Mouse (Mus musculus): ENCODE measurements around the gene Ano1. TPM values are rescaled to one million over a fixed set of nuclear protein-coding genes. Genes with fewer than 3 reads are reported as not detected.

Gene Ano1
- polyA plus RNA-seq, 1 experiment from 2014 or later, result 1.8 TPM

GRCm38 (mm10) chr7:144634450-144634849, 117.3 kb downstream of the Ano1 start:
- Histone ChIP-seq H3K4me2 (no peak overlapping the region), H3K4me3 (replicated peaks) (no peak overlapping the region), H3K4me1 (replicated peaks) (no peaks in the 10 kb centered on the region), H3K9me3 (no peaks in the 10 kb centered on the region), H3K9ac (replicated peaks) (no peak overlapping the region), H3K36me3 (no peaks in the 10 kb centered on the region), H3K27me3 (peaks cover 5% of the 10 kb centered on the region), H3K27ac (no peak overlapping the region)
- no peak for ATAC-seq (ENCODE audit: insufficient number of reproducible peaks, insufficient read depth, low FRiP score, low TSS enrichment, low read depth)
- 74% methylated on average over 3 of the region's 3 CpGs for WGBS

DNA sequence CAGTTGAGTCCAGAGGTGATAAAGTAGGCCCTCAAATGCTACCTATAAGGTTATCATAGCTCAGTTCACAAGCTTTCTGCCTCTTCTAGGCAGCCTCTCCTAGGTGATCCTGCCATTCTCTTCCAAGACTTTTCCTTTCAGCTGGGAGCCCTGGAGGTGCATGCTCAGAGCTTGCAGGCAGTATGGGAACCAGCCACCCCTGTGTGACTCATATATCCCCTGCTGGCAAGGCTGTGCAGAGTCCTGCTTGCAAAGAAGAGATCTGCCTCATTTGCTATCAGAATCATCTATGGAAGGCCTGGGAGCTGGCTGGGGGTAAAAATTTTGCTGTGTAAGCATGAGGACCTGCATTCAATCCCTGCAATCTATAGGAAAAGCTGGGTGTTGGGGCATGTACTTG, 119.5 kb downstream of the Ano1 start:
- Histone ChIP-seq H3K9me3 (no peaks in the 10 kb centered on the region), H3K9ac (replicated peaks) (no peak overlapping the region), H3K27ac (no peak overlapping the region), H3K36me3 (no peaks in the 10 kb centered on the region), H3K4me3 (replicated peaks) (no peak overlapping the region), H3K27me3 (peaks cover 5% of the 10 kb centered on the region), H3K4me1 (replicated peaks) (peaks cover 10% of the 10 kb centered on the region), H3K4me2 (no peak overlapping the region)
- no peak for ATAC-seq (ENCODE audit: insufficient number of reproducible peaks, insufficient read depth, low FRiP score, low TSS enrichment, low read depth)

DNA sequence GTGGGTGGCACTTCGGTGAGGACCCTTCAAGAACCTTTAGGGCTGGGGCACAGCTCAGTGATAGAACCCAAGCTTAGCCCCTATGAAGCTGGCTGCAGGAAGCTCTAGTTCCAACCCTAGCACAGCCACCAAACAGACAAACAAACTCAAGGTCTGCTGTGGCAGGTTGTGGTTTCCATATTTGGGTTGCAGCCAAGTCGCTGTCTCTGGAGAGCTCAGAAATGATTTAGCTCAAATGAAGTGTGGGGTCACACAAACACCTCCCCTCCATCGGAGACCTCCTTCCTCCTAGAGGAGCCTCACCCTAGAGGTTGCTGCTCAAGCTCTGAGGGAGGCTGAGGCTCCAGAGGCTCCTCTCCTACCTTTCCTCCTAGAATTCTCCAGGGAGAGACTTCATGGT, 121.2 kb downstream of the Ano1 start:
- H3K9me3 ChIP-seq, result no peaks in the 10 kb centered on the region
- H3K27ac ChIP-seq, result no peak overlapping the region
- no peak overlapping the region for H3K9ac ChIP-seq (replicated peaks)
- H3K4me2 ChIP-seq, result no peak overlapping the region
- 76% methylated on average over 3 of the region's 3 CpGs for WGBS
- H3K36me3 ChIP-seq, result no peaks in the 10 kb centered on the region
- H3K4me1 ChIP-seq (replicated peaks), result peaks cover 10% of the 10 kb centered on the region
- ATAC-seq (ENCODE audit: insufficient number of reproducible peaks, insufficient read depth, low FRiP score, low TSS enrichment, low read depth), result no peak
- H3K27me3 ChIP-seq, result peaks cover 5% of the 10 kb centered on the region
- no peak overlapping the region for H3K4me3 ChIP-seq (replicated peaks)

DNA sequence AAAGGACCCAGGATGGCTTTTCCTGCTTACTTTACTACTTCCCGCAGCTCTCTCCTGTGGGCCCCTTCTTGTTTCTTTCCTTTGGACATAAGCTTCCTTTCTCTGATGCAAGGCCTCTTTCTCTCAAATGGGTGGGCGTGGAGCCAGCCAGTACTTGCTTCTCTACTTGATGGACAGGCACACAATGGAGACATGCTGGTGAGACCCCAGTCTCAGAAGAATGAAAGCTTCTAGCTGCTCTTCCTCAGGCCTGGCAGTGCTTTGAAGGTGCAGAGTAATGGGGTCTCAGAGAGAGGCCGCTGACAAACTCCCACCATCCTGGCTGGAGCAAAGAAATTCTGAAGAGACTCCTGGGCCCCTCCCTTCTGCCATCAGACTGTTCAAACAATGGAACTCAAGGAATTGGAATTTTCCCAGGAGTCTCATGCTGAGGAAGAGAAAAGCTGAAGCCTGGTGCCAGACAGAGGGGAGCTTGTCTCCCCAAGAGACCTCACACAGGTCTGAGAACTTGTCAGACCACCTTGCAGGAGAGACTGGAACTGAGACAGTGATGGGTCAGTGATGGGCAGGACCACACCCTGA, 123.3 kb downstream of the Ano1 start:
- peaks cover 10% of the 10 kb centered on the region for H3K4me1 ChIP-seq (replicated peaks)
- no peak for ATAC-seq (ENCODE audit: insufficient number of reproducible peaks, insufficient read depth, low FRiP score, low TSS enrichment, low read depth)
- no peak overlapping the region; the same call in 1 of the 2 replicates for H3K27ac ChIP-seq

DNA sequence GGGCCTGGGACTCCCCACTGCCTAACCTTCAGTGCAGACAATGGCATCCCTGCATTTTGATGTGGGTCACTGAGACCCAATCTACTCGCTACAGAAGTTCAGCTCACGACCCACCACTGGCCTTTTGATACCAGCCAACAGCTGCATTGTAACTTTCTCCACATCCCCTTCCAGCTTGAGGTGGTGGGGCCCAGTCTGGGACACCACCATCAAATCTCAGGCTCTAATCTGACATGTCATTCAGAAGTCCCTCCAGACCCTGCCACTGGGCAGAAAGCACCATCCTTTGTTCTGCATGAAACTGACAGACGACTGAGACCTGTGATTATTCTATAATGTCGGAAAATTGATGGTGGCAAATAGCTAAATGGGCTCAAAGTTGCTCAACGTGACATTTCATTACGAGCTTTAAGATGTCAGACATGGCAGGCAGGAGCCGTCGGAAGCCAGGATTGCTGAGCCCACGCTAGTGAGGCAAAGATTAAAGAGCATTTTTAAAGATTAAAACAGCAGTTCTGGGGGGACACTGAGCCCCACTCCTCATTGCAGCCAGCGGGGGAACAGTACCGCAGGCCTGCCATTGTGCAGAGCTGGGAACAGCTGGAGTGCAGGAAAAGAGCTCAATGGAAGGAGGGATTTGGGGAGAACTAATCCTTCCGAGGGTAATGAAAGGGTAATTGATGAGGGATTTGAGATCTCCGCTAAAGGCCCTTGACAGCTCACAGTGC, 124.0 kb downstream of the Ano1 start:
- Histone ChIP-seq H3K27ac (no peak overlapping the region), H3K4me2 (no peak overlapping the region), H3K9ac (replicated peaks) (no peak overlapping the region), H3K9me3 (no peaks in the 10 kb centered on the region), H3K4me3 (replicated peaks) (no peak overlapping the region), H3K36me3 (no peaks in the 10 kb centered on the region), H3K4me1 (replicated peaks) (peaks cover 10% of the 10 kb centered on the region), H3K27me3 (0 out of 2 replicates have a peak, but pooled peaks cover 5% of the 10 kb centered on the region)
- 29% methylated on average over 13 of the region's 13 CpGs for WGBS
- no peak for ATAC-seq (ENCODE audit: insufficient number of reproducible peaks, insufficient read depth, low FRiP score, low TSS enrichment, low read depth)

More for the DNA sequence above, 123.3 kb downstream of the Ano1 start:
- Histone ChIP-seq H3K4me3 (replicated peaks) (no peak overlapping the region), H3K36me3 (no peaks in the 10 kb centered on the region), H3K4me2 (no peak overlapping the region), H3K9ac (replicated peaks) (no peak overlapping the region), H3K9me3 (no peaks in the 10 kb centered on the region), H3K27me3 (0 out of 2 replicates have a peak, but pooled peaks cover 5% of the 10 kb centered on the region)
- 22% methylated on average over 3 of the region's 3 CpGs for WGBS

DNA sequence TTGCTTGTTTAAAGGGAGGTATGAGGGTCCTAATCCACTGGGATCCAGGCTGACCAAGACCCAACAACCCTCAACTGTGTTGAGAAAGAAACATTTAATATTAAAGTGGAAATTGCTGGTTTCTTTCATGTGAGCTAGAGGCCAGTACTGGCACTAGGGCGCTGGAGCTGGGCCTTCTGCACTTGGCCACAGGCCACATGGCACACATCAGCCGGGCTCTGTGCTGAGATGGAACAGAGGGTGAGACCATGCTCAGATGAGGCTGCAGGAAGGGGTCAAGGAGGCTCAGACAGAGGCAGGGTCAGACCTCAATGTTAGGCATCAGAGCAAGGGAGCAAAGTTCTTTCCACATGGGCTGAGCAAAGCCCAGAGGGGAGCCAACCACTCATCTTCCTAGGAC, 125.7 kb downstream of the Ano1 start:
- H3K4me1 ChIP-seq (replicated peaks), result peaks cover 10% of the 10 kb centered on the region
- no peak for ATAC-seq (ENCODE audit: insufficient number of reproducible peaks, insufficient read depth, low FRiP score, low TSS enrichment, low read depth)
- 83% methylated on average over 2 of the region's 2 CpGs for WGBS
- H3K27me3 ChIP-seq, result 0 out of 2 replicates have a peak, but pooled peaks cover 5% of the 10 kb centered on the region
- no peak overlapping the region for H3K27ac ChIP-seq
- H3K36me3 ChIP-seq, result no peaks in the 10 kb centered on the region
- H3K9me3 ChIP-seq, result no peaks in the 10 kb centered on the region
- no peak overlapping the region for H3K4me2 ChIP-seq
- H3K9ac ChIP-seq (replicated peaks), result no peak overlapping the region
- no peak overlapping the region for H3K4me3 ChIP-seq (replicated peaks)

DNA sequence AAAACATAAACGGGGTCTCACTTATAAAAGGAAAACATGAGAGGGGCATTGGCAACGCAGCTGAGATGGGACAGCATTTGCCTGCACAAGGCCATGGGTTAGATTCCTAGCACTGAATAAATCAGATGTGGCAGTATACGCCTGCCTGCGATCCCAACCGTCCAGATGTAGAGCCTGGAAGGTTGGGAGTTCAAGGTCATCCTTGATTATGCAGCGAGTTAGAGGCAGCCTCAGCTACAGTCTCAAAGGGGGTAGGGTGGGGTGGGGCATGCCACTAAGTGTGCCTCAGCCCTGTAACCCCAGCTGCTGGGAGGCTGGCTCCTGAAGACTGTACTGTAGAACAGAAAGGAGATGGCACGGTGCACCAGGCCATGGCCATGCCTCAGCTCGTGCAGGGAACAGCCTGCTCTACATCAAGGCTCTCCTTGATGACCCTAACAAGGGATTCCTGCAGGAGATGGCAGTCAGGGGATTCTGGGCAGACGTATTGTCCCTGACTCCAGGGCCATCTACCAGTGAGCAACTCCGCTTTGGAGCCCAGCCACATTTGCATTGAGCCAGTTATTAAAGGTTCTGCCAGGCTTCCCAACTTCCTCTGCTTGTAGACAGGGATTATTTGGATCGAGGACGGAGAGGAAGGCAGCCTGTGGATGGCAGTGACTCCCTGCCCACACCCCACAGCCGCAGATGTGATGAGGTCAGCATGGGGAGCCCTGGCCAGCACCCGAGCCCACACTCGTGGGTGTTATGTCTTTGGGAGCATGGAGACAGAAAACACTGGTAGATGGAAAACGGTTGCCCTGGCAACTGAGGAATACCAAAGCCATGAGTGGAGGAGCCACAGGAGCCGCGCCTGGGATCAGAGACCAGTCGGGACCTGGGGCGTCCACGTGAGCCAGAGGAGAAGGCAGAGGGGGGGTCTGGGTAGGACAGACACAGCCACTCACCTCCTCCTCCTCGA, 130.8 kb downstream of the Ano1 start:
- Histone ChIP-seq H3K27ac (no peak overlapping the region), H3K9ac (replicated peaks) (no peak overlapping the region), H3K4me1 (replicated peaks) (0 out of 2 replicates have a peak, but pooled peaks cover 7% of the 10 kb centered on the region), H3K4me3 (replicated peaks) (no peak overlapping the region), H3K36me3 (no peaks in the 10 kb centered on the region), H3K9me3 (no peaks in the 10 kb centered on the region), H3K4me2 (no peak overlapping the region), H3K27me3 (no peaks in the 10 kb centered on the region)
- no peak for ATAC-seq (ENCODE audit: insufficient number of reproducible peaks, insufficient read depth, low FRiP score, low TSS enrichment, low read depth)
- 73% methylated on average over 22 of the region's 22 CpGs for WGBS

DNA sequence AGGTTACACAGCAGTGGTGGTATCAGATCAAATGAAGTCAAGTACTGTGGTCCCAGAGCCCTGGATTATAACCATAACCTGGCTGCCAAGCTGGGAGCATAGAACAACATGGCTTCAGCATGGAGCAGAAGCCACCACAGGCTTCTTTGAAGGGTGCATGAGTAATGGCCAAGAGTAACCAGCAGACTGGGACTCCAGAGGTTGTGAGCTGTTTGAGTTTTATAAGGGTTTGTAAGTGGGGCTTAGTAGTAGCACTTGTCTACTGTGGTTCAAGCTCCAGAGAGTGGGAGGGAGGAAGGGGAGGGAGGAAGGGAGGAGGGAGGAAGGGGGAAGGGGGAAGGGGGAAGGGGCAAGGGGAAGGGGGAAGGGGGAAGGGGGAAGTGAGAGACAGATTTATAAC, 131.5 kb downstream of the Ano1 start:
- Histone ChIP-seq H3K27me3 (no peaks in the 10 kb centered on the region), H3K27ac (no peak overlapping the region)

GRCm38 (mm10) chr7:144615343-144615742, 136.4 kb downstream of the Ano1 start:
- H3K4me2 ChIP-seq, result no peak overlapping the region
- 75% methylated on average over 6 of the region's 6 CpGs for WGBS
- H3K27me3 ChIP-seq, result no peaks in the 10 kb centered on the region
- ATAC-seq (ENCODE audit: insufficient number of reproducible peaks, insufficient read depth, low FRiP score, low TSS enrichment, low read depth), result no peak
- no peaks in the 10 kb centered on the region for H3K9me3 ChIP-seq
- H3K27ac ChIP-seq, result no peak overlapping the region
- H3K36me3 ChIP-seq, result no peaks in the 10 kb centered on the region
- H3K4me3 ChIP-seq (replicated peaks), result no peak overlapping the region
- H3K4me1 ChIP-seq (replicated peaks), result 0 out of 2 replicates have a peak, but pooled peaks cover 2% of the 10 kb centered on the region
- no peak overlapping the region for H3K9ac ChIP-seq (replicated peaks)

More for the DNA sequence above, 131.5 kb downstream of the Ano1 start:
- Histone ChIP-seq H3K9ac (replicated peaks) (no peak overlapping the region), H3K4me3 (replicated peaks) (no peak overlapping the region), H3K9me3 (no peaks in the 10 kb centered on the region), H3K4me1 (replicated peaks) (0 out of 2 replicates have a peak, but pooled peaks cover 7% of the 10 kb centered on the region), H3K4me2 (no peak overlapping the region), H3K36me3 (no peaks in the 10 kb centered on the region)
- ATAC-seq (ENCODE audit: insufficient number of reproducible peaks, insufficient read depth, low FRiP score, low TSS enrichment, low read depth), result no peak

- 80% methylated on average over 4 of the region's 4 CpGs for WGBS
- Histone ChIP-seq H3K36me3 (no peaks in the 10 kb centered on the region), H3K27me3 (no peaks in the 10 kb centered on the region), H3K4me1 (replicated peaks) (no peaks in the 10 kb centered on the region), H3K9me3 (no peaks in the 10 kb centered on the region), H3K4me2 (no peak overlapping the region), H3K27ac (no peak overlapping the region), H3K4me3 (replicated peaks) (no peak overlapping the region), H3K9ac (replicated peaks) (no peak overlapping the region)
- no peak for ATAC-seq (ENCODE audit: insufficient number of reproducible peaks, insufficient read depth, low FRiP score, low TSS enrichment, low read depth)
These were observed 138.9 kb downstream of the Ano1 start for GRCm38 (mm10) chr7:144612829-144613228.

- Histone ChIP-seq H3K9ac (replicated peaks) (no peak overlapping the region), H3K4me2 (no peak overlapping the region), H3K9me3 (no peaks in the 10 kb centered on the region), H3K27ac (no peak overlapping the region), H3K27me3 (no peaks in the 10 kb centered on the region), H3K4me3 (replicated peaks) (no peak overlapping the region), H3K36me3 (no peaks in the 10 kb centered on the region), H3K4me1 (replicated peaks) (no peaks in the 10 kb centered on the region)
- WGBS, result 81% methylated on average over 4 of the region's 4 CpGs
- ATAC-seq (ENCODE audit: insufficient number of reproducible peaks, insufficient read depth, low FRiP score, low TSS enrichment, low read depth), result no peak
These were observed 139.4 kb downstream of the Ano1 start for GRCm38 (mm10) chr7:144612351-144612750.
